Mouse (Mus musculus) limb, embryonic 14.5 days (tissue): ENCODE results near the gene Slc30a2. TPM values are rescaled to one million over a fixed set of nuclear protein-coding genes. Genes with fewer than 3 reads are reported as not detected.

ENCODE experiments used
- ATAC-seq: fragments of 200-750 bp; cut with Nextera tagmentation; 2 replicates; pipeline ENCODE4 v1.8.0; 2017; ENCODE audit warnings: low read depth, moderate number of reproducible peaks, moderate TSS enrichment; ENCODE audit not compliant: low FRiP score
- DNase-seq: peaks from one replicate; pipeline ENCODE4 v3.0.0-alpha.2; 2015; ENCODE audit warnings: low spot score
- H3K27ac ChIP-seq: fragments of 300-500 bp; sonication (generic); replicated peaks from 2 replicates; pipeline ENCODE4 v1.5.1; 2014; ENCODE audit warnings: low read depth, mild to moderate bottlenecking, low read length, moderate library complexity, mixed read lengths
- H3K27me3 ChIP-seq: fragments of 300-500 bp; sonication (generic); 2 replicates; pipeline ENCODE4 v1.6.1; 2014; ENCODE audit warnings: low read length, mixed read lengths; ENCODE audit not compliant: control insufficient read depth, insufficient read depth
- H3K36me3 ChIP-seq: fragments of 300-500 bp; sonication (generic); 2 replicates; pipeline ENCODE4 v1.6.1; 2014; ENCODE audit warnings: mild to moderate bottlenecking, low read length, moderate library complexity, mixed read lengths; ENCODE audit not compliant: control insufficient read depth, insufficient read depth
- H3K4me1 ChIP-seq: fragments of 300-500 bp; sonication (generic); 2 replicates; pipeline ENCODE4 v1.6.1; 2014; ENCODE audit warnings: antibody characterized with exemption, low read length, mixed read lengths; ENCODE audit not compliant: control insufficient read depth, insufficient read depth
- H3K4me2 ChIP-seq: fragments of 300-500 bp; sonication (generic); replicated peaks from 2 replicates; pipeline ENCODE4 v1.6.1; 2014; ENCODE audit warnings: low read depth, mild to moderate bottlenecking, low read length, moderate library complexity; ENCODE audit not compliant: severe bottlenecking
- H3K4me3 ChIP-seq: fragments of 300-500 bp; sonication (generic); replicated peaks from 2 replicates; pipeline ENCODE4 v1.5.1; 2014; ENCODE audit warnings: low read length
- H3K9ac ChIP-seq: fragments of 300-500 bp; sonication (generic); 2 replicates; pipeline ENCODE4 v1.6.1; 2014; ENCODE audit warnings: mild to moderate bottlenecking, low read depth, low read length, moderate library complexity; ENCODE audit not compliant: severe bottlenecking
- H3K9me3 ChIP-seq: fragments of 300-500 bp; sonication (generic); 2 replicates; pipeline ENCODE4 v1.6.1; 2016; ENCODE audit warnings: low read length; ENCODE audit not compliant: control insufficient read depth
- POLR2A ChIP-seq: fragments of 200-500 bp; IDR thresholded peaks from 2 replicates; pipeline ENCODE4 v1.8.0; 2012; ENCODE audit warnings: inconsistent platforms, mild to moderate bottlenecking, moderate library complexity, borderline replicate concordance; ENCODE audit not compliant: insufficient read depth, insufficient read length; ENCODE audit errors: extremely low read depth
- WGBS: fragments of 180-500 bp; shearing (Covaris S2); extraction: QIAGEN DNeasy Blood & Tissue Kit; methylation state at CpG from one replicate; pipeline ENCODE4 v1.1.7; 2014; 5-methylcytosine and 5-hydroxymethylcytosine counted together
- polyA plus RNA-seq, 2 experiments: library from polyadenylated mRNA; depleted of rRNA in 1 of 2; stranded (reverse) in 1 of 2; unstranded in 1 of 2; fragments of >200 nt; fragmentation: Nextera tagmentation in 1 of 2; extraction: Ambion mirVana in 1 of 2; gene quantifications; 2 replicates each; pipeline versions ENCODE4 v1.2.1 to v1.2.3; 2012 to 2014

Gene Slc30a2
- polyA plus RNA-seq, 2 experiments = 0.21 to 0.78 TPM

DNA sequence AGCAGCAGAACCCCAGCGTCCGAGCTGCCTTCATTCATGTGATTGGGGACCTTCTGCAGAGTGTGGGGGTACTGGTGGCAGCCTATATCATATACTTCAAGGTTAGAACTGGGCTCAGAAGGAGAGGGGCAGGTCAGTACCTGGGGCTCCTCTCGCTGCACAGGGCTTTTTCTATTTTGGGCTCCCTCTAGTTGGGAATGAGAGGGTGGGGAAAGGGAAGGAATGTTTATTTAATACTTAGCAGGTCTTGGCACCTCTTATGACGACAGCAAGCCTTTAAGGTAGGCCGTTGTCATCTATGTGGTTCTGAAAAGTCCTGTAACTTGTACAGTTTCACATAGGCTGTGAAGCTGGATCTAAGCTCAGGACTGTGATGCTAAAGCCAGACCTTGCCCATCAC, 5.6 kb downstream of the Slc30a2 start:
- no peak for DNase-seq
- H3K4me2 ChIP-seq = no peak overlapping the region
- H3K27ac ChIP-seq = no peak overlapping the region
- no peaks in the 10 kb centered on the region for H3K36me3 ChIP-seq
- no peak overlapping the region for H3K4me3 ChIP-seq
- H3K4me1 ChIP-seq = peaks cover 9% of the 10 kb centered on the region
- H3K27me3 ChIP-seq = peaks cover 22% of the 10 kb centered on the region
- WGBS = 75% methylated on average over 5 of the region's 5 CpGs
- no peak overlapping the region for H3K9ac ChIP-seq
- H3K9me3 ChIP-seq = no peaks in the 10 kb centered on the region
- no peak for TF ChIP-seq POLR2A
- no peak for ATAC-seq

DNA sequence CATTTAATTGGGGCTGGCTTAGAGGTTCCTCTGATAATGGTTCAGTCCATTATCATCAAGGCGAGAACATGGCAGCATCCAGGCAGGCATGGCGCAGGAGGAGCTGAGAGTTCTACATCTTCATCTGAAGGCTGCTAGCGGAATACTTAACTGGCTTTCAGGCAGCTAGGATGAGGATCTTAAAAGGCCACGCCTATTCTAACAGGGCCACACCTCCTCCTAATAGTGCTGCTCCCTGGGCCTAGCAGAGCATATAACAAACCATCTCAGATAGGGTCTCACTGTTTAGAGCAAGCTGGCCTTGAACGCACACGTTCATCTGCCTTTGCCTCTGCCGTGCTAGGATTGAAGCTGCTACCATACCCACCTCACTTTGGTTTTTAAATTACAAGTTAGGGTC, 6.8 kb downstream of the Slc30a2 start:
- Histone ChIP-seq H3K27ac (no peak overlapping the region), H3K27me3 (peaks cover 10% of the 10 kb centered on the region), H3K4me1 (peaks cover 5% of the 10 kb centered on the region; the same call in 1 of the 2 replicates), H3K4me3 (no peak overlapping the region), H3K9ac (no peak overlapping the region), H3K4me2 (no peak overlapping the region), H3K9me3 (no peaks in the 10 kb centered on the region), H3K36me3 (no peaks in the 10 kb centered on the region)
- DNase-seq (no peak), ATAC-seq (no peak)
- TF ChIP-seq POLR2A = no peak
- WGBS = 88% methylated on average over 7 of the region's 7 CpGs

DNA sequence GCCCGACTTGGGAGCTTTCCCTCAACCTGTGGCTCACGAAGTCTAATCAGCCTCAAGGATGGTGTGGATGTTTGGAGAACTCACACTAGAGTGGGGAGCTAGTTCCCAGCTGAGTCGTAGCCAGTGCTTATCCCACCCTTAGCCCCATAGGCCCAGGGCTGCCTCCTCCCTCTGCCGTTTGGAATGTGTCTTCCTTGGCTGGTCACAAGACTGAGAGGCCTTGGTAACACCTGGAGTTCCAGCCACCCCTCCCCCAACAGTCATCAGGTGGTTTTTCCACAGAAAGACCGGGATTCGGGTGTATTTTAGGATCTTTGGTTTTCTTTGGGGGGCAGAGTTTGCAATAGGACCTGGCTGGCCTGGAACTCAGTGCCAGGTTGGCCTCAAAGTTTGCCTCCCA, 7.7 kb downstream of the Slc30a2 start:
- H3K27ac ChIP-seq = no peak overlapping the region
- TF ChIP-seq POLR2A = no peak
- H3K27me3 ChIP-seq = peaks cover 3% of the 10 kb centered on the region; the same call in 1 of the 2 replicates
- H3K9me3 ChIP-seq = no peaks in the 10 kb centered on the region
- DNase-seq (no peak), ATAC-seq (no peak)
- 77% methylated on average over 6 of the region's 6 CpGs for WGBS
- H3K36me3 ChIP-seq = no peaks in the 10 kb centered on the region
- H3K4me3 ChIP-seq = no peak overlapping the region
- H3K4me1 ChIP-seq = peaks cover 6% of the 10 kb centered on the region; the same call in 1 of the 2 replicates
- H3K4me2 ChIP-seq = no peak overlapping the region
- H3K9ac ChIP-seq = no peak overlapping the region

DNA sequence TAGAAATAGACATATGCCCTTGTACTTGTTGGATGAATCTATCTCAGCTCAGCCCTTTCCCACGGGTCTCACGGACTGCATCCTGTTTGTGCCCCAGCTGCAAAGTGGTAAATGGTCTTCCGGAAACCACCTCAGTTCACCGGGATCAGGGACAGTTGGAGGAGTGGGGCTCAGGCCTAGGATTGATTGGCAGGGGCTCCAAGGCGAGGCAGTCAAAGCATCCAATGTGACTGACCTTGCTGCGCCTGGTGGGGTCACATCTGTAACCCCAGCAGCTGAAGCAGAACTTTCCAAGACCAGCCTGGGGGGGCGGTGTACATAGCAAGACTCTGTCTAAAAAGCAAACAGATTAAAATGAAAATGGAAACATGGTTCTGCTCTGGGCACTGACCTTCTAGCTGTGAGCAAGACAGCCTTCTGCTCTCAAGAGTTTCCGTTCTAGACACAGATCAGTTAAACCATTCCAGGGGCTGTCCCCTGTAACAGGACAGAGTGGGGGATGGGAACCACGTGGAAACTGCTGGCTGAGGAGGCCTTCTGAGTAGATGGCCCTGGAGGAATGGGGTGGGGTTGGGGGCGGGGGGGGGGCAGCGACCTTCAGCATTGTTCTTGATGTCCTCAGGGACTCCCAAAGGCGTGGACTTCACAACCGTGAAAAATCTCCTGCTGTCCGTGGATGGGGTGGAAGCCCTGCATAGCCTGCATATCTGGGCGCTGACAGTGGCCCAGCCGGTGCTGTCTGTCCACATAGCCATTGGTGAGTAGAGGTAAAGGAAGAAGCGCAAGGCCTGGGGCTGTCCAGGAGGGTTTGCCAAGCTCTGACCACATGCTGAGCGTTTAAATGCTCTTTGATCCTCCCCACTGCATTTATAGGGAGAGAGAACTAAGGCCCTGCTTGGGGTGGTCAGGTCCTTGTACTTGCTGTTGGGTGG, 8.6 kb downstream of the Slc30a2 start:
- Histone ChIP-seq H3K9ac (no peak overlapping the region), H3K27ac (no peak overlapping the region), H3K4me3 (no peak overlapping the region), H3K36me3 (no peaks in the 10 kb centered on the region), H3K4me1 (peaks cover 13% of the 10 kb centered on the region; the same call in 1 of the 2 replicates), H3K9me3 (no peaks in the 10 kb centered on the region), H3K4me2 (no peak overlapping the region), H3K27me3 (no peaks in the 10 kb centered on the region)
- no peak for ATAC-seq
- TF ChIP-seq POLR2A = no peak
- WGBS = 48% methylated on average over 18 of the region's 18 CpGs
- DNase-seq = no peak

DNA sequence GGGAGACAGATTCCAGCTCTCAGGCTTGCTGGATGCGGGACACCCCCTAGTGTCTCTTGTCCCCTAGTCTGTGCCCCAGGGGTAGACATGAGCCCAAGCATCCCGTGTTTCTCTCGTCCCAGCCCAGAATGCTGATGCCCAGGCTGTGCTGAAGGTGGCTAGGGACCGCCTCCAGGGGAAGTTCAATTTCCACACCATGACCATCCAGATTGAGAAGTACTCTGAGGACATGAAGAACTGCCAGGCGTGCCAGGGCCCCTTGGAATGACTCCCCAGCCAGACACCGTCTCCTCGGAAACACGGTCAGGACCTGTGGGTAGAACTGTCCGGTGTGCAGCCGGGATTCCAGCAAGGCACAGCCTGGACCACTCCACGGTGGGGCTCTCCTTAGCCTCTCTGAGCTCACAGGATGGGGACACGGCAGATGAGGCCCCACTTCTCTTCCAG, 9.3 kb downstream of the Slc30a2 start:
- no peak for DNase-seq
- Histone ChIP-seq H3K36me3 (no peaks in the 10 kb centered on the region), H3K4me3 (no peak overlapping the region), H3K27me3 (0 out of 2 replicates have a peak, but pooled peaks cover 2% of the 10 kb centered on the region), H3K27ac (no peak overlapping the region), H3K9me3 (no peaks in the 10 kb centered on the region), H3K4me2 (no peak overlapping the region), H3K9ac (no peak overlapping the region), H3K4me1 (peaks cover 13% of the 10 kb centered on the region; the same call in 1 of the 2 replicates)
- WGBS = 70% methylated on average over 12 of the region's 12 CpGs
- TF ChIP-seq POLR2A = no peak
- ATAC-seq = no peak
